Mouse (Mus musculus): ENCODE measurements at regions not wholly inside any gene's neighbourhood (a gene's known extent, or its start where the extent isn't known, plus 50 kb on each side); places are given as distances from the start of the nearest gene placed in this dataset.

DNA sequence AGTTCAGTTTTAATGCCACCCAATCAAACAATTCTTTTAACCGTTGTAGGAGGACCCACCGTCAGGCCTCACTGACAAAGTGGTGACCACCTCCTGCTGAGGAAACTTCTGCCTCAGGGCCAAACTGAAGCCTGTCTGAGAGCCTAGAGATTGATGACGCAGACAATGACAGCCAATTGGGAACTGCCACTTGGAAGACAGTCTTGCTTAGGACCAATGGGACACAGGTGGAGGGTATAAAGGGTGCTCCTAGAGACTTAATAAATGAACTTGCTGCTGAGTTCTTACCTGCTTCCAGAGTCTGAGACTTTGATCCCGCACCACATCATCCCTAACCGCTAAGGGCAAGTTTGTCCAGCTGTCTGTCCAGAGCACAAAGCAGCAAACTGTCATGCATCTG, 80.0 kb downstream of the Tbx4 start:
- 81% methylated on average over 5 of the region's 5 CpGs for WGBS
- Histone ChIP-seq H3K27me3 (no peaks in the 10 kb centered on the region), H3K4me3 (replicated peaks) (no peak overlapping the region), H3K27ac (no peak overlapping the region), H3K4me1 (replicated peaks) (no peaks in the 10 kb centered on the region), H3K4me2 (replicated peaks) (no peak overlapping the region), H3K9ac (replicated peaks) (no peak overlapping the region), H3K9me3 (no peaks in the 10 kb centered on the region), H3K36me3 (no peaks in the 10 kb centered on the region)
- no peak for ATAC-seq

DNA sequence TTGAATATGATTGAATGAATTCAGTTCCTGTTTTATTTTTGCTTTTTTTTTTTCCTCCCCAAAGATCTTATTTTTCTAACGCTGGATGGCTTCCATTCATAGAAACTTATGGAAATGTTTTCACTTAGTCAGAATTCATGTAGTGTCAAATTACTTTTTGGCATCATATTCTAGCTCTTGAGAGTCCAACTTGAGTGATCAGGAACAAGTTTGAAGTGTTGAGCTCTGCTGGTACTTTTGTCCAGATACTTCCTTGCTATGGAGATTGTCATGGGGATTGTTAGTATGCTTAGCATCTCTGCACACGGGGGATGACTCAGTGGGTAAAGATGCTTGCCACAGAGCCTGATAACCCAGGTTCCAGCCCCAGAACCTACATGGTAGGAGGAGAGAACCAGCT, 84.1 kb downstream of the Tbx4 start:
- Histone ChIP-seq H3K9me3 (no peaks in the 10 kb centered on the region), H3K36me3 (no peaks in the 10 kb centered on the region), H3K9ac (replicated peaks) (no peak overlapping the region), H3K4me1 (replicated peaks) (no peaks in the 10 kb centered on the region), H3K4me3 (replicated peaks) (no peak overlapping the region), H3K27me3 (0 out of 2 replicates have a peak, but pooled peaks cover 5% of the 10 kb centered on the region), H3K27ac (no peak overlapping the region), H3K4me2 (replicated peaks) (no peak overlapping the region)
- ATAC-seq: no peak
- 75% methylated on average over 2 of the region's 2 CpGs for WGBS

DNA sequence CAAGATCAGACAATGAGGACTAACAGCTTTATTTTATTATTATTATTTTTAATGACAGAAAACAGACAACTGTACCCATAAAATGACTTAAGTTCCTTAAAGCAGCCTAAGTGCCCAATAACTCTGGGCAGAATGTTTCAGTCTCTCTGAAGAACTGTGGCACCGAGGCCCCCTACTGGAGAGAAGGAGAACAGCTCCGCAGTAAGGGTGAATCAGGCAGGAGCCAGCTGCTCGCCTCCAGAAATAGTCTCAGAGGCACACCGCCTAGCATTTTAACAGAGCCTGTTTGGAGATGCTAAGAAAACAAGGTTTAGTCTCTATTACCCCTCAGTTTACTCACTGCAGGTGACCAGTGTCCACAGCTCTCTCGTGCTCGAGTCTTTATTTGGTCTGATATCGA, 86.2 kb downstream of the Tbx4 start:
- Histone ChIP-seq H3K4me2 (replicated peaks) (no peak overlapping the region), H3K27me3 (0 out of 2 replicates have a peak, but pooled peaks cover 5% of the 10 kb centered on the region), H3K4me1 (replicated peaks) (no peaks in the 10 kb centered on the region), H3K9ac (replicated peaks) (no peak overlapping the region), H3K36me3 (no peaks in the 10 kb centered on the region), H3K4me3 (replicated peaks) (no peak overlapping the region), H3K27ac (no peak overlapping the region), H3K9me3 (no peaks in the 10 kb centered on the region)
- no peak for ATAC-seq
- WGBS: 23% methylated on average over 7 of the region's 7 CpGs

DNA sequence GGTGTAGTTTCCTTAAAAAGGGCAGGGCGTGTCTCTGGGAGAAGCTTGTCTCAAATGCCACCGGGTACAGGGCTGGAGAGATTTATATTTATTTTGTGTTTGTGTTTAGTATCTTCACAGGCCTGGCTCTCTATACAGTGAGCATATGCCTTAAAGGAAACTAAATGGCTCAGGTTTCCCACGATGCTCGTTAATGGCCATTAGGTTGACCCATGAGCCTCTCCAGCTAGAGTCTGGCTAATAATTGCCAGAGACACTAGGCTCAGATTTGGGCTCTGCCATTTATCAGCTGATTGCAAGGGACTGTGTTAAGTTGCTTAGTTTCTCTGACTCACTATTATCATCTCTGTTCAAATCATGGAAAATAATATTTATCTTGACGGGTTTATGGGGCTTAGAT, 87.5 kb downstream of the Tbx4 start:
- H3K9ac ChIP-seq (replicated peaks): no peak overlapping the region
- H3K36me3 ChIP-seq: no peaks in the 10 kb centered on the region
- H3K27ac ChIP-seq: no peak overlapping the region
- no peaks in the 10 kb centered on the region for H3K4me1 ChIP-seq (replicated peaks)
- H3K4me2 ChIP-seq (replicated peaks): no peak overlapping the region
- no peaks in the 10 kb centered on the region for H3K9me3 ChIP-seq
- H3K4me3 ChIP-seq (replicated peaks): no peak overlapping the region
- H3K27me3 ChIP-seq: 0 out of 2 replicates have a peak, but pooled peaks cover 5% of the 10 kb centered on the region
- no peak for ATAC-seq
- WGBS: 85% methylated on average over 5 of the region's 5 CpGs

DNA sequence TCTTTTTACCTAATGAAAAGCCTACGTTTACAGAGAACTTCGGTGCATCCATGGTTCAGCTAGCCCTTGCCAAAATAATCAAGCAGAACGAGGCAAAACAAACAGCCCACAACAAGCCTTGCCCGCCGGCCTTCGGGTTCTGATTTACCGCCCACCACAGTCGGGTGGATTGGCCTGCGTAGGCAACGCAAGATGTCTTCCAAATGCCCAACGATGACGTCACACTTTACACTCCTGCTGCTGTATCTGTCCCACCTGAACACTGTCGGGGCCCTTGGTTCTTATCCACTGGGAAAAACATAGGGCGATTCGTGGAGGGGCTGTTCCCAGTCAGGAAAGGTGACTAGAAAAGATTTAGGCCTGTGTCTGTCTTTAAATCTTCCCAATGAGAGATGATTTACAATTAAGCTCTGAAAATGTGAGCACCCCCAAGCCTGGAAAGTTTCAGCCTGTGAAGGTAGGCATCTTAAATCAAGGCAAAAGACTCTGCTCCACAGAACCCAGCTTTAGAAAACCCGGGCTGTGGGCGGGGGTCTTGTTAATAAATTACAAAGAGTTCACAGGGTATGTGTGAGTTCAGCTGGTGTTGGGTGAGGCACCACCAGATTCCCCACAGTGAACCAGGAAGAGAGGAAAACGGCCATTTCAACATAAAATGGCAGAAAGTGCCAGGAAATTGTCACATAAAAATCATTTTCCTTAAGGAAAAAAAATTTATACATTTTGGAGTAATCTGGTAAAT, 90.6 kb downstream of the Tbx4 start:
- H3K27ac ChIP-seq: no peak overlapping the region
- 87% methylated on average over 18 of the region's 18 CpGs for WGBS
- H3K9ac ChIP-seq (replicated peaks): no peak overlapping the region
- 0 out of 2 replicates have a peak, but pooled peaks cover 5% of the 10 kb centered on the region for H3K27me3 ChIP-seq
- H3K4me3 ChIP-seq (replicated peaks): no peak overlapping the region
- H3K36me3 ChIP-seq: no peaks in the 10 kb centered on the region
- H3K9me3 ChIP-seq: no peaks in the 10 kb centered on the region
- H3K4me2 ChIP-seq (replicated peaks): no peak overlapping the region
- ATAC-seq: no peak
- H3K4me1 ChIP-seq (replicated peaks): no peaks in the 10 kb centered on the region

DNA sequence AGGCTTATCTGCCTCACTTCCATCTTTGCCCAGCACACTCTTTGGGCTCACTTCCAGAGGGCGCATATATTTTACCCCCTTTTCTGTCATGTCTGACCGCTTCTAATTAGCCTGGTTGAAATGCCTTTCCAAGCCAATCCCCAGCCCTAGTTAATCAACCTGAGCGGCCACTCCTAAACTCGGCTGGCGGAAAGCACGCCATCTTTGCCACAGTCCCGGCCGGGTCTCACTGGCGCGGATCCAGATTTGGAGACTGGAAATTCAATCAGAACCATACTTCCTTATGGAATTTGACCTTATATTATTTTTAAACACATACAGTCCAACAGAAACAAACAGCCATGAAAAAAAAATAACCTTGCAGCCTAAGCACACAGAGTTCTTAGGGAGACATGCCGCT, 94.2 kb downstream of the Tbx4 start:
- no peak for ATAC-seq

DNA sequence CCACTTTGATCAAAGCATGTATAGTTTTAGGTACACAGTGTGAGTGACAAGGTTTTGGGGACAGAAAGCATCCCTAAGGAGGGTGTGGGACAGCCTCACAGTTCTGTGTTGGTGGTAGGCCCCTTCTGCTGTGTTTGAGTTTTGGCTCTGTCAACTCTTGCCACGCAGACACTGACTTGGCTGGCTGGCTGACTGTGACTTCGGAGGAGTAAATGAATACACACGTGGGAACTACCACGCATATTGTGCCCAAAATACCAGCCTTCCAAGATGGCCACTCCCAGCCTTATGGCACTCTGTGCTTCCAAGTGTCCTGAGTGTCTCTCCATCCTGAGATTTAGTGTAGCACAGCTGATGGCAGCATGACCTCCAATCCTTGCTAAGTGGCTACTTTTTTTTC, 95.3 kb downstream of the Tbx4 start:
- Histone ChIP-seq H3K27ac (no peak overlapping the region), H3K4me2 (replicated peaks) (no peak overlapping the region), H3K4me1 (replicated peaks) (no peaks in the 10 kb centered on the region), H3K9me3 (no peaks in the 10 kb centered on the region), H3K27me3 (peaks cover 5% of the 10 kb centered on the region; the same call in 1 of the 2 replicates), H3K36me3 (no peaks in the 10 kb centered on the region), H3K9ac (replicated peaks) (no peak overlapping the region), H3K4me3 (replicated peaks) (no peak overlapping the region)
- ATAC-seq: no peak
- WGBS: 92% methylated on average over 4 of the region's 4 CpGs

More for the DNA sequence above, 94.2 kb downstream of the Tbx4 start:
- Histone ChIP-seq H3K27me3 (no peaks in the 10 kb centered on the region), H3K36me3 (no peaks in the 10 kb centered on the region), H3K4me1 (replicated peaks) (no peaks in the 10 kb centered on the region), H3K9ac (replicated peaks) (no peak overlapping the region), H3K4me2 (replicated peaks) (no peak overlapping the region), H3K27ac (no peak overlapping the region), H3K9me3 (no peaks in the 10 kb centered on the region), H3K4me3 (replicated peaks) (no peak overlapping the region)
- 87% methylated on average over 11 of the region's 11 CpGs for WGBS

DNA sequence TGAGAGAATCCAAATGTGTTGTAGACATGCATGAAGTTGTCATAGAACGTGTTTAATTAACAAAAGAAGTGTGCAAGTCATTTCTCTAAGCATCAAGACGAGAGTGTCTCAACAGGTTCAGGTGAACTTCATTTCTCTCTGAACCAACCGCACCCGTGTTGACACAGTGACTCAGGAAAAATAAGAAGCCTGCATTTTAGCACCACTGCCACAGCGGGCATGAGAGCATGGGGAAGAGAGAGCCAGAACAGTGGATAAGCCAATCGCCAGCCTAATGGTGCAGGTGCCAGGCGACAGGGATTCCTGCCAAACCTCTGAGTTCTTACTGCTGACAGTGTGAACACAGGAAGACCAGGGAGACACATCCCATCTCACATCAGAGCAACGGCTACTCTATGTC, 100.1 kb downstream of the Tbx4 start:
- 89% methylated on average over 8 of the region's 8 CpGs for WGBS
- peaks cover 21% of the 10 kb centered on the region; the same call in 1 of the 2 replicates for H3K27me3 ChIP-seq

DNA sequence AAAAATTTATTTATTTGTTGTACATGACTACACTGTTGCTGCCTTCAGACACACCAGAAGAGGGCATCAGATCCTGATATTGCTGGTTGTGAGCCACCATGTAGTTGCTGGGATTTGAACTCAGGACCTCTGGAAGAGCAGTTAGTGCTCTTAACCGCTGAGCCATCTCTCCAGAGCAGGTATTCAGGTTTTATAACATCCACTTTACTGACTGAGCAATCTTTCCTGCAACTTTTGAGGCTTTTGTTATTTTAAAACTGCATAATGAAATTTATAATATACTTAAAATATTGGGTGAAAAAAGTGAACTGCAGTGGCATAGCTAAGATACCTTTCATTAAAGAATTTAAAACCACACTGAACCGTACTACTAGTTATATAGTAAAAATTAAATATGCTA, 101.0 kb downstream of the Tbx4 start:
- H3K27me3 ChIP-seq: peaks cover 21% of the 10 kb centered on the region; the same call in 1 of the 2 replicates
- no peak overlapping the region for H3K4me3 ChIP-seq (replicated peaks)
- no peak overlapping the region for H3K9ac ChIP-seq (replicated peaks)
- no peak overlapping the region for H3K27ac ChIP-seq
- WGBS: 96% methylated on average over 2 of the region's 2 CpGs
- H3K4me1 ChIP-seq (replicated peaks): peaks cover 10% of the 10 kb centered on the region
- H3K4me2 ChIP-seq (replicated peaks): no peak overlapping the region
- H3K36me3 ChIP-seq: no peaks in the 10 kb centered on the region
- no peak for ATAC-seq
- no peaks in the 10 kb centered on the region for H3K9me3 ChIP-seq

More for the DNA sequence above, 100.1 kb downstream of the Tbx4 start:
- no peaks in the 10 kb centered on the region for H3K36me3 ChIP-seq
- H3K9me3 ChIP-seq: no peaks in the 10 kb centered on the region
- no peak overlapping the region for H3K9ac ChIP-seq (replicated peaks)
- no peak overlapping the region for H3K27ac ChIP-seq
- peaks cover 10% of the 10 kb centered on the region for H3K4me1 ChIP-seq (replicated peaks)
- no peak for ATAC-seq
- H3K4me3 ChIP-seq (replicated peaks): no peak overlapping the region
- H3K4me2 ChIP-seq (replicated peaks): no peak overlapping the region

DNA sequence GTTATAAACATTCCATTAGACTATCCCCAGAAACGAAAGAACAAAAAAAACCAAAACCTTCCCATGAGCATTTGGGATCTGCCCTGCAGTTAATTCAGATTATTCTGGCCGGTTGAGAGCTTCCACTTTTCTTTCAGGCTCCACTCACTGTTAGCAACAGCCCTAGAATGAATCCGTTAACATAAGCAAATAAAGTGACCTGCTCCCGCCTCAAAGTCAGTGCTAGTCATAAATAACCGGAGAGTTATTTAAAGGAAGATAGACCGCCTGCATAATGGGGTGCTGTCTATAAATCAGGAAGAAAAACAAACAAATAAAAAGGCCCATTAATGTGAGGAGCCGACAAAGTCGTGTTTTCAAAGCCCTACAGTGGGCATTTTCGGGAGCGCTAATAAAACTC, 103.3 kb downstream of the Tbx4 start:
- WGBS: 15% methylated on average over 10 of the region's 10 CpGs

DNA sequence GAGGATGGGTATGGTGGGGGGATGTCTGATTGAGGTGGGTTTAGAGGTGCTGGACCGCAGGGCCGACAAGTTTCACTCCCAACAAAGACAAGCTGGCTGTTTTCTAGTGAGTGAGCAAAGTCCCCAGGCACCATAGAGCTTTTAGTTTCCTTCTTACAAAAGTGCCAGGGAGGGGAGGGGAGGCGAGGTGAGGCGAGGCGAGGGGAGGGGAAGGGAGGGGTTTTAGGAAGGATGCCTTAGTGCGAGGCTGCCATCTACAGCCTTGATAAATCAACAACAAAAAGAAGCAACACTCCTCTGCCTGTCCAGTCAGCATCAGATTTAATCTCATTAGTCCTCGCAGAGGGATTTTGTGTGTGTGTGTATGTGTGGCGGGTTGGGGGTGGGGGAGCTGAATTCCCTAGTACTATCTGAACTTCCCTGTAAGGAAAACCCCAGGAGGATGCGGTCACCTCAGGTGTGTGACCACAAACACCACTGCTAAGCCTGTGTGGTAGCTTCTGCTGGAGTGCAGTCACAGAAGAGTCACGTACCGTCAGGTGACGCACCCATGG, 103.8 kb downstream of the Tbx4 start:
- ATAC-seq: no peak
- H3K9ac ChIP-seq (replicated peaks): no peak overlapping the region
- H3K27ac ChIP-seq: no peak overlapping the region
- peak overlapping the region; percentile 22 for H3K4me3 ChIP-seq (replicated peaks)
- peaks cover 16% of the 10 kb centered on the region for H3K4me1 ChIP-seq (replicated peaks)
- no peaks in the 10 kb centered on the region for H3K36me3 ChIP-seq
- 8% methylated on average over 12 of the region's 12 CpGs for WGBS
- peak overlapping the region; percentile 47 for H3K4me2 ChIP-seq (replicated peaks)
- H3K9me3 ChIP-seq: no peaks in the 10 kb centered on the region
- H3K27me3 ChIP-seq: peaks cover 24% of the 10 kb centered on the region; the same call in 1 of the 2 replicates

More for the DNA sequence above, 103.3 kb downstream of the Tbx4 start:
- H3K4me2 ChIP-seq (replicated peaks): peak overlapping the region; percentile 47
- no peak overlapping the region for H3K27ac ChIP-seq
- H3K9me3 ChIP-seq: no peaks in the 10 kb centered on the region
- H3K4me3 ChIP-seq (replicated peaks): peak overlapping the region; percentile 22
- ATAC-seq: no peak
- H3K4me1 ChIP-seq (replicated peaks): peaks cover 11% of the 10 kb centered on the region
- peaks cover 22% of the 10 kb centered on the region; the same call in 1 of the 2 replicates for H3K27me3 ChIP-seq
- H3K9ac ChIP-seq (replicated peaks): no peak overlapping the region
- H3K36me3 ChIP-seq: no peaks in the 10 kb centered on the region

DNA sequence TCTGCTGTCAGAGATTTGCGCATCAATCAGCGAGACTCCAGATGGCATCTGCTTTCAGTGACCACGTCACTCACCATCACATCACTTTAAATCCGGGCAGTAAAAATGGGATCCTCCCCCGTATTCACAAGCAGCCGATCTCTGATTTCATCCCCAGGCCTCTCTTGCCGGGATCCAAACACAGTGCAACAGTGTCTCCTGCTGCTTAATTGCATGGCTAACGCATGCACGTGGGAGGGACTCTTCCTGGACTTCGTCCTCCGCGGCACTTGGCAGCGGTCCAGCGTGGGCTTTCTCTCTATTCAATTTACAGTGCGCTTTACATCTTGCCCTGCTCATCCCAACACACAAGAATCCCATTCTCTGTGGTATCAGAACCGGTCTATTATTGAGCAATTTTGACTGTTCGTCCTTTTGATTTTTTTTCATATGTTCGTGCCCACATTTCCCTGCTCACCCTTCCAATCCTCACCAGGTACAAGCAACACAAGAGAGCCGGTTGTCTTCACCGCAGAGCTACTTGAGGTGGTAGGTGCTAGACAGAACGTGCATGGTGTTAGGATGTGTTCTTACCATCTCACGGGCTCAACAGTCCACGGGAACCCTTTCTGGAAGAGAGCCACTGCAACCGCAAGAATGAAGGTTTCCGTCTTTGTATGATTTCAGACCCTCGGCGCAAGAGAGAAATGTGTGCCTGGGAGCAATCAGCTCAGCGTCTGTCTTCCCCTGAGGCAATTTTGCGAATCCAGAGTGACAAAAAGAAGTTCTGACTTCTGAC, 109.3 kb downstream of the Tbx4 start:
- Histone ChIP-seq H3K4me2 (replicated peaks) (peak overlapping the region; percentile 51), H3K9me3 (no peaks in the 10 kb centered on the region), H3K27ac (no peak overlapping the region), H3K9ac (replicated peaks) (0 out of 2 replicates have a peak overlapping the region, but pooled peaks have one; percentile 26), H3K4me3 (replicated peaks) (peak overlapping the region; percentile 27), H3K36me3 (no peaks in the 10 kb centered on the region), H3K27me3 (peaks cover 8% of the 10 kb centered on the region), H3K4me1 (replicated peaks) (peaks cover 19% of the 10 kb centered on the region)
- 37% methylated on average over 29 of the region's 29 CpGs for WGBS
- peak; percentile 60; the same call in 1 of the 2 replicates for ATAC-seq

Data from midbrain, embryonic 13.5 days (tissue).